Mouse (Mus musculus) liver, postnatal 0 days (tissue): ENCODE measurements at regions not wholly inside any gene's neighbourhood (a gene's known extent, or its start where the extent isn't known, plus 50 kb on each side); places are given as distances from the start of the nearest gene placed in this dataset.
A peak's percentile ranks its signal among the peaks of the same experiment; 100 is the strongest.

Experiments
- CTCF ChIP-seq: sonication (generic); IDR thresholded peaks from 2 replicates; pipeline ENCODE4 v1.5.1; 2016; ENCODE audit warnings: antibody characterized with exemption, low read depth
- EP300 ChIP-seq: IDR thresholded peaks from 2 replicates; pipeline ENCODE4 v1.6.1; 2016; ENCODE audit warnings: antibody characterized with exemption, low read depth, mild to moderate bottlenecking

- TF ChIP-seq CTCF = peak; percentile 45
- TF ChIP-seq EP300 = no peak
Observed at GRCm38 (mm10) chr8:34397225-34397582, 285.7 kb upstream of the Gm10131 start.
